Comparison of ENCODE assay signal across 8 mouse cellular contexts in genomic region chr16:35734038-35734437, GRCm38 (mm10). TPM values are rescaled to one million over a fixed set of nuclear protein-coding genes. Genes with fewer than 3 reads are reported as not detected.
A peak's percentile ranks its signal among the peaks of the same experiment; 100 is the strongest.
DNase-seq lines count a peak whose midpoint lies in the region; ATAC-seq and TF ChIP-seq lines count a peak whose summit lies in the region.

No protein-coding gene starts in this region.

- TF ChIP-seq EP300 in CH12.LX (IDR thresholded peaks at IDR 0.05; ENCODE audit: low read length) = no peak

- TF ChIP-seq RAD21 in CH12.LX (IDR thresholded peaks at IDR 0.05; ENCODE audit: low read depth, low read length) = no peak; the same call in none of the 2 replicates

- H3K9ac ChIP-seq in CH12.LX (ENCODE audit: insufficient read depth, low read depth) = no peak overlapping the region
- H3K9ac ChIP-seq in liver, embryonic 11.5 days (ENCODE audit: low read depth, low read length) = no peak overlapping the region

- 11% methylated on average over 6 of the region's 6 CpGs for WGBS in liver, embryonic 11.5 days

- H3K27ac ChIP-seq in CH12.LX (ENCODE audit: insufficient read depth, low read depth) = no peak overlapping the region
- no peak overlapping the region for H3K27ac ChIP-seq in liver, embryonic 11.5 days (ENCODE audit: low read depth, low read length)

- no peak for TF ChIP-seq POLR2A in CH12.LX (IDR thresholded peaks at IDR 0.05; ENCODE audit: low read depth, low read length)
- no peak for TF ChIP-seq POLR2A in brain, embryonic 14.5 days (IDR thresholded peaks at IDR 0.05; ENCODE audit: borderline replicate concordance, extremely low read depth, insufficient read depth, insufficient read length, poor library complexity, severe bottlenecking)

- DNase-seq in 3134 (ENCODE audit: extremely low read depth, insufficient read length, low spot score) = peak; percentile 13
- DNase-seq in CH12.LX (ENCODE audit: extremely low read depth) = peak; percentile 87
- DNase-seq in brain, embryonic 14.5 days (ENCODE audit: low read depth) = peak; percentile 52
- peak; percentile 73 for DNase-seq in liver, embryonic 11.5 days (ENCODE audit: low spot score)
- peak; percentile 8 for DNase-seq in ovary, adult 18-20 months (ENCODE audit: low spot score)
- DNase-seq in thymus, postnatal 25 days = peak; percentile 85

- dilution Hi-C loops in CH12.LX (cut with MboI; ENCODE audit: extremely low pct_ligation_motif_present, extremely low pct_unique_long_range_greater_than_20kb, low sequenced_read_pairs) = no loop called here

- H3K79me2 ChIP-seq in CH12.LX (replicated peaks; ENCODE audit: control insufficient read depth, extremely low read depth, insufficient read depth, poor library complexity, severe bottlenecking) = no peaks in the 10 kb centered on the region

- H3K4me3 ChIP-seq in CH12.LX (replicated peaks in 1 of 3; ENCODE audit: low read depth in 2 of 3, low read length in 2 of 3, poor library complexity in 1 of 3) = no peak overlapping the region
- H3K4me3 ChIP-seq in liver, embryonic 11.5 days (ENCODE audit: low read depth, low read length) = no peak overlapping the region

- no peaks in the 10 kb centered on the region for H3K27me3 ChIP-seq in CH12.LX (replicated peaks)
- no peaks in the 10 kb centered on the region for H3K27me3 ChIP-seq in liver, embryonic 11.5 days (replicated peaks; ENCODE audit: control insufficient read depth, insufficient read depth, low read length)

- peaks cover 3 to 28% of the 10 kb centered on the region in 2 experiments; a peak in 3 of 4 replicates for H3K4me1 ChIP-seq in CH12.LX (ENCODE audit: control insufficient read depth in 1 of 2, insufficient read depth in 2 of 2)
- no peaks in the 10 kb centered on the region for H3K4me1 ChIP-seq in liver, embryonic 11.5 days (replicated peaks; ENCODE audit: control insufficient read depth, insufficient read depth, low read length)

- in situ Hi-C loops in CH12.LX (cut with MboI; ENCODE audit: low pct_ligation_motif_present, low pct_unique_long_range_greater_than_20kb, low sequenced_read_pairs) = loop anchor here (5.0 kb wide), 1 partner anchor 83 kb away; no protein-coding TSS in a partner anchor

- H3K36me3 ChIP-seq in CH12.LX (replicated peaks in 1 of 2; ENCODE audit: control insufficient read depth in 1 of 2, insufficient read depth in 1 of 2, low read length in 1 of 2) = peaks cover 2 to 34% of the 10 kb centered on the region in 2 experiments
- H3K36me3 ChIP-seq in liver, embryonic 11.5 days (ENCODE audit: control insufficient read depth, insufficient read depth, low read length) = no peaks in the 10 kb centered on the region

- peak; percentile 88 for ATAC-seq in erythroid progenitor cell, adult 5-6 weeks (replicated peaks; ENCODE audit: low FRiP score, poor library complexity, severe bottlenecking)
- ATAC-seq in inflammation-experienced regulatory T-cells, adult 6 months = peak; percentile 89
- ATAC-seq in liver, embryonic 11.5 days (replicated peaks; ENCODE audit: low FRiP score) = peak; percentile 78

- H3K9me3 ChIP-seq in CH12.LX (replicated peaks; ENCODE audit: low read length) = no peaks in the 10 kb centered on the region
- no peaks in the 10 kb centered on the region for H3K9me3 ChIP-seq in liver, embryonic 11.5 days (ENCODE audit: control insufficient read depth, low read length)

- TF ChIP-seq CTCF in CH12.LX (conservative IDR thresholded peaks at IDR 0.05 in 1 of 2, IDR thresholded peaks at IDR 0.05 in 1 of 2; ENCODE audit: low read depth in 2 of 2, low read length in 2 of 2) = peak; percentile 99 to 100
- peak; percentile 87 for TF ChIP-seq CTCF in brain, embryonic 14.5 days (IDR thresholded peaks at IDR 0.05; ENCODE audit: borderline replicate concordance, extremely low read depth, insufficient read depth, insufficient read length)

- H3K4me2 ChIP-seq in CH12.LX (ENCODE audit: insufficient read depth, low read depth, poor library complexity, severe bottlenecking) = no peak overlapping the region
- no peak overlapping the region for H3K4me2 ChIP-seq in liver, embryonic 11.5 days

TF ChIP-seq in CH12.LX, 34 proteins besides CTCF, POLR2A, EP300 and RAD21:
- TF ChIP-seq SIN3A (IDR thresholded peaks at IDR 0.05; ENCODE audit: low read length) (no peak), MEF2A (IDR thresholded peaks at IDR 0.05; ENCODE audit: borderline replicate concordance, low read depth, low read length) (peak; percentile 13; the same call in 1 of the 2 replicates), NELFE (IDR thresholded peaks at IDR 0.05; ENCODE audit: low read depth, low read length) (no peak; the same call in 1 of the 2 replicates), ELF1 (IDR thresholded peaks at IDR 0.05; ENCODE audit: low read depth, low read length) (no peak), TBP (conservative IDR thresholded peaks at IDR 0.05; ENCODE audit: low read depth, low read length) (no peak), SMC3 (IDR thresholded peaks at IDR 0.05; ENCODE audit: low read depth, low read length) (peak; percentile 99), IRF4 (IDR thresholded peaks at IDR 0.05; ENCODE audit: low read depth, low read length) (no peak), ZKSCAN1 (IDR thresholded peaks at IDR 0.05; ENCODE audit: borderline replicate concordance, low read depth, low read length) (no peak), CHD2 (IDR thresholded peaks at IDR 0.05; ENCODE audit: low read length) (no peak), ETS1 (conservative IDR thresholded peaks at IDR 0.05; ENCODE audit: low read depth, low read length) (no peak), HCFC1 (IDR thresholded peaks at IDR 0.05; ENCODE audit: low read depth, low read length) (no peak), KAT2A (IDR thresholded peaks at IDR 0.05; ENCODE audit: insufficient replicate concordance, low read length) (no peak), ZC3H11A (IDR thresholded peaks at IDR 0.05; ENCODE audit: low read depth, low read length) (peak; percentile 96), POLR2AphosphoS2 (IDR thresholded peaks at IDR 0.05; ENCODE audit: low read depth, low read length) (no peak), PAX5 (IDR thresholded peaks at IDR 0.05; ENCODE audit: low read length) (no peak), CHD1 (IDR thresholded peaks at IDR 0.05; ENCODE audit: low read depth, low read length) (no peak), ZNF384 (IDR thresholded peaks at IDR 0.05; ENCODE audit: low read depth, low read length) (no peak)

RNA-seq across cellular contexts. Expression of gene Dirc2, which starts 35.1 kb away (rescaled TPM):
- total RNA-seq in CH12.LX (2012; rRNA removed) (5.7 and 6.4 TPM in 2 replicates), CH12.LX (2014; rRNA removed) (6.8 and 7.3 TPM in 2 replicates)
- polyA plus RNA-seq in CH12.LX (2012; ENCODE audit: insufficient read length, low read depth) = 6.6 and 6.9 TPM in 2 replicates
- polyA plus RNA-seq in brain, embryonic 14.5 days (2012; rRNA removed) = 55.4 and 58.2 TPM in 2 replicates
- 4.6 and 9.4 TPM in 2 replicates for total RNA-seq in erythroid progenitor cell, adult 5-6 weeks (2015; ENCODE audit: low replicate concordance)
- 8.1 and 11.3 TPM in 2 replicates for total RNA-seq in erythroid progenitor cell, adult 5-6 weeks (2017; ENCODE audit: low replicate concordance)
- 1 to 10 TPM; 1.4 to 4.9 (median 1.9) TPM for polyA plus RNA-seq in inflammation-experienced regulatory T-cells, adult 6 months (2017; shearing (Covaris generic))
- polyA plus RNA-seq in liver, embryonic 11.5 days (2014; fragmentation: Nextera tagmentation; extraction: Ambion mirVana) = 7.5 and 8.0 TPM in 2 replicates

RNA-seq across cellular contexts. Expression of gene Hspbap1, which starts 36.1 kb away (rescaled TPM):
- total RNA-seq in CH12.LX (2012; rRNA removed) (15.9 and 18.3 TPM in 2 replicates), CH12.LX (2014; rRNA removed) (12.1 and 13.6 TPM in 2 replicates)
- polyA plus RNA-seq in CH12.LX (2012; ENCODE audit: insufficient read length, low read depth) = 15.3 and 17.6 TPM in 2 replicates
- polyA plus RNA-seq in brain, embryonic 14.5 days (2012; rRNA removed) = 14.5 and 16.9 TPM in 2 replicates
- 18.0 and 28.8 TPM in 2 replicates for total RNA-seq in erythroid progenitor cell, adult 5-6 weeks (2015; ENCODE audit: low replicate concordance)
- 12.9 and 24.9 TPM in 2 replicates for total RNA-seq in erythroid progenitor cell, adult 5-6 weeks (2017; ENCODE audit: low replicate concordance)
- 10 to 100 TPM; 20.7 to 25.2 (median 21.8) TPM for polyA plus RNA-seq in inflammation-experienced regulatory T-cells, adult 6 months (2017; shearing (Covaris generic))
- polyA plus RNA-seq in liver, embryonic 11.5 days (2014; fragmentation: Nextera tagmentation; extraction: Ambion mirVana) = 30.1 and 30.4 TPM in 2 replicates

Comparison
In these comparisons a context has a peak if more than half of its experiments do, and no peak if none do; other contexts are left out.
1. DNase-seq: peak in every context shown above with its lines; median percentile 87 in CH12.LX; 85 in thymus, postnatal 25 days; 73 in liver, embryonic 11.5 days; 52 in brain, embryonic 14.5 days; 13 in 3134; 8 in ovary, adult 18-20 months.